Mouse (Mus musculus): ENCODE results near the gene A630001G21Rik.

DNA sequence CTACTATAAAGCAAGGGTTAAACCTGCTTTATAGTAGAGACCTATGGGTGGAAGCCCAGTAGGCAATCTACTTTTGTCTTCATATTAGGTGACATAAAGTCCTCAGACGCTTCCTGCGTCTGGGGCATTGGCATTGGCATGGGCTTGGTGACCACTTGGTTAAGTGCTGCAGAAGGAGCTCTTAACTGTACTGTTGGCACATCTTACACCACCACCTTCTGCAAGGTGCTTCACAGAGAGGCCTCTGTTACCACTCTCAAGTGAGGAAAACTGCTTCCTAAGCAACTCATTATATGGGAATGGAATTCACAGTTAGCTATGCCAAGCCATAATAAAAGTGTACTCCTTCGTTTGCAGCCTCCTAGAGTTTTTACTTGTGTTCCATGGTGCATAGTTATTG, 46.5 kb upstream of the A630001G21Rik start:
- no peak for TF ChIP-seq EP300 (IDR thresholded peaks at IDR 0.05; ENCODE audit: low read depth)
- TF ChIP-seq CTCF (IDR thresholded peaks at IDR 0.05; ENCODE audit: low read depth), result no peak
